Mouse (Mus musculus) MEL (cell line): ENCODE measurements around the gene Slc4a1. TPM values are rescaled to one million over a fixed set of nuclear protein-coding genes. Genes with fewer than 3 reads are reported as not detected.

Experiments
- DNase-seq: peaks from one replicate; pipeline ENCODE4 v3.0.0; 2011; ENCODE audit warnings: low read depth, low spot score
- H3K27ac ChIP-seq: 2 replicates; pipeline ENCODE4 v1.5.1; 2012; ENCODE audit warnings: low read depth, mild to moderate bottlenecking, control low read depth, low read length, moderate library complexity; ENCODE audit not compliant: control insufficient read depth
- H3K27me3 ChIP-seq, 2 experiments: fragments of 150-350 bp in 1 of 2; sonication (generic) in 1 of 2; 2 replicates each; pipeline ENCODE4 v1.6.1; 2012; ENCODE audit warnings: low read length in 2 of 2, mild to moderate bottlenecking in 2 of 2, improper control_type of control experiment in 1 of 2, moderate library complexity in 1 of 2; ENCODE audit not compliant: insufficient read depth in 2 of 2, control insufficient read depth in 1 of 2
- H3K36me3 ChIP-seq, 2 experiments: 2 replicates each; pipeline ENCODE4 v1.6.1; 2012 to 2014; ENCODE audit warnings: low read length in 2 of 2, improper control_type of control experiment in 1 of 2, inconsistent platforms in 1 of 2, mild to moderate bottlenecking in 1 of 2; ENCODE audit not compliant: insufficient read depth in 2 of 2, control insufficient read depth in 1 of 2
- H3K4me1 ChIP-seq, 2 experiments: fragments of 150-350 bp in 1 of 2; sonication (generic) in 1 of 2; 2 replicates each; pipeline ENCODE4 v1.6.1; 2012; ENCODE audit warnings: low read length in 2 of 2, improper control_type of control experiment in 1 of 2, mild to moderate bottlenecking in 1 of 2; ENCODE audit not compliant: insufficient read depth in 2 of 2, control insufficient read depth in 1 of 2
- H3K4me3 ChIP-seq, 2 experiments: fragments of 150-350 bp in 1 of 2; sonication (generic) in 1 of 2; 2 replicates each; pipeline ENCODE4 v1.5.1; 2012; ENCODE audit warnings: low read depth in 2 of 2, low read length in 2 of 2, mild to moderate bottlenecking in 2 of 2, moderate library complexity in 2 of 2, control low read depth in 1 of 2, improper control_type of control experiment in 1 of 2; ENCODE audit not compliant: control insufficient read depth in 1 of 2, insufficient read depth in 1 of 2
- H3K79me2 ChIP-seq: 2 replicates; pipeline ENCODE4 v1.6.1; 2012; ENCODE audit warnings: mild to moderate bottlenecking, low read length, moderate library complexity; ENCODE audit not compliant: control insufficient read depth, poor library complexity, insufficient read depth
- H3K9ac ChIP-seq: 2 replicates; pipeline ENCODE4 v1.6.1; 2012; ENCODE audit warnings: low read depth, mild to moderate bottlenecking, control low read depth, low read length, moderate library complexity; ENCODE audit not compliant: control insufficient read depth, poor library complexity, severe bottlenecking
- H3K9me3 ChIP-seq: fragments of 150-350 bp; sonication (generic); replicated peaks from 2 replicates; pipeline ENCODE4 v1.6.1; 2012; ENCODE audit warnings: mild to moderate bottlenecking, low read length, improper control_type of control experiment, moderate library complexity; ENCODE audit not compliant: insufficient read depth
- BHLHE40 ChIP-seq: IDR thresholded peaks from 2 replicates; pipeline ENCODE4 v1.6.1; 2012; ENCODE audit warnings: low read depth, mild to moderate bottlenecking, inconsistent platforms, low read length, improper control_type of control experiment, borderline replicate concordance
- CTCF ChIP-seq, 3 experiments: IDR thresholded peaks in 2 of 3; conservative IDR thresholded peaks in 1 of 3; 2 replicates each; pipeline ENCODE4 v1.5.1; 2011 to 2012; ENCODE audit warnings: low read length in 3 of 3, low read depth in 2 of 3, mild to moderate bottlenecking in 2 of 3, improper control_type of control experiment in 1 of 3, inconsistent platforms in 1 of 3, mixed read lengths in 1 of 3, moderate library complexity in 1 of 3; ENCODE audit not compliant: control insufficient read depth in 1 of 3, insufficient read depth in 1 of 3, poor library complexity in 1 of 3, severe bottlenecking in 1 of 3
- EP300 ChIP-seq, 2 experiments: IDR thresholded peaks; 2 replicates each; pipeline ENCODE4 v1.6.1; 2011; ENCODE audit warnings: improper control_type of control experiment in 2 of 2, low read length in 2 of 2, low read depth in 1 of 2, mild to moderate bottlenecking in 1 of 2
- GATA1 ChIP-seq: IDR thresholded peaks from 2 replicates; pipeline ENCODE4 v1.6.1; 2011; ENCODE audit warnings: low read depth, low read length, improper control_type of control experiment
- JUND ChIP-seq: IDR thresholded peaks from 2 replicates; pipeline ENCODE4 v1.6.1; 2011; ENCODE audit warnings: low read depth, mild to moderate bottlenecking, improper control_type of control experiment, low read length
- MAFK ChIP-seq: IDR thresholded peaks from 2 replicates; pipeline ENCODE4 v1.6.1; 2011; ENCODE audit warnings: low read depth, mild to moderate bottlenecking, low read length, improper control_type of control experiment, borderline replicate concordance
- MAX ChIP-seq: IDR thresholded peaks from 2 replicates; pipeline ENCODE4 v1.6.1; 2011; ENCODE audit warnings: low read length, improper control_type of control experiment
- MAZ ChIP-seq: IDR thresholded peaks from 2 replicates; pipeline ENCODE4 v1.6.1; 2012; ENCODE audit warnings: low read depth, mild to moderate bottlenecking, inconsistent platforms, low read length, improper control_type of control experiment
- MYB ChIP-seq: IDR thresholded peaks from 2 replicates; pipeline ENCODE4 v1.6.1; 2011; ENCODE audit warnings: mild to moderate bottlenecking, low read depth, low read length, improper control_type of control experiment
- NELFE ChIP-seq: IDR thresholded peaks from 2 replicates; pipeline ENCODE4 v1.6.1; 2011; ENCODE audit warnings: low read depth, low read length, improper control_type of control experiment
- NRF1 ChIP-seq: IDR thresholded peaks from 2 replicates; pipeline ENCODE4 v1.6.1; 2014; ENCODE audit warnings: low read depth, mild to moderate bottlenecking, inconsistent platforms, low read length, improper control_type of control experiment, moderate library complexity; ENCODE audit not compliant: poor library complexity, insufficient read depth, severe bottlenecking
- POLR2AphosphoS2 ChIP-seq: IDR thresholded peaks from 2 replicates; pipeline ENCODE4 v1.6.1; 2011; ENCODE audit warnings: low read length, improper control_type of control experiment
- RAD21 ChIP-seq: IDR thresholded peaks from 2 replicates; pipeline ENCODE4 v1.6.1; 2011; ENCODE audit warnings: mild to moderate bottlenecking, low read depth, low read length, improper control_type of control experiment
- RCOR1 ChIP-seq: IDR thresholded peaks from 2 replicates; pipeline ENCODE4 v1.6.1; 2012; ENCODE audit warnings: low read depth, mild to moderate bottlenecking, inconsistent platforms, low read length, improper control_type of control experiment
- SIN3A ChIP-seq: IDR thresholded peaks from 2 replicates; pipeline ENCODE4 v1.6.1; 2012; ENCODE audit warnings: low read length, improper control_type of control experiment, inconsistent platforms
- TAL1 ChIP-seq: IDR thresholded peaks from 2 replicates; pipeline ENCODE4 v1.6.1; 2012; ENCODE audit warnings: mild to moderate bottlenecking, inconsistent platforms, low read length, moderate library complexity, mixed read lengths
- TBP ChIP-seq: IDR thresholded peaks from 2 replicates; pipeline ENCODE4 v1.8.0; 2011; ENCODE audit warnings: low read depth, low read length, improper control_type of control experiment
- TCF12 ChIP-seq: IDR thresholded peaks from 2 replicates; pipeline ENCODE4 v1.6.1; 2014; ENCODE audit warnings: low read depth, mild to moderate bottlenecking, inconsistent platforms, low read length, improper control_type of control experiment, moderate library complexity
- UBTF ChIP-seq: IDR thresholded peaks from 2 replicates; pipeline ENCODE4 v1.6.1; 2012; ENCODE audit warnings: low read depth, mild to moderate bottlenecking, inconsistent platforms, low read length, improper control_type of control experiment, moderate library complexity, borderline replicate concordance; ENCODE audit not compliant: insufficient read depth
- USF1 ChIP-seq: IDR thresholded peaks from 2 replicates; pipeline ENCODE4 v1.6.1; 2014; ENCODE audit warnings: low read depth, mild to moderate bottlenecking, inconsistent platforms, low read length, improper control_type of control experiment, moderate library complexity
- USF2 ChIP-seq, 2 experiments: IDR thresholded peaks; 2 replicates each; pipeline ENCODE4 v1.6.1; 2011 to 2012; ENCODE audit warnings: improper control_type of control experiment in 2 of 2, low read length in 2 of 2, borderline replicate concordance in 1 of 2, inconsistent platforms in 1 of 2, low read depth in 1 of 2, mild to moderate bottlenecking in 1 of 2; ENCODE audit not compliant: insufficient read depth in 1 of 2
- ZKSCAN1 ChIP-seq: IDR thresholded peaks from 2 replicates; pipeline ENCODE4 v1.6.1; 2012; ENCODE audit warnings: low read depth, mild to moderate bottlenecking, inconsistent platforms, low read length, improper control_type of control experiment, moderate library complexity
- polyA plus RNA-seq, 2 experiments: library from polyadenylated mRNA; stranded (reverse) in 1 of 2; unstranded in 1 of 2; fragments of >175 nt in 1 of 2; fragments of >200 nt in 1 of 2; gene quantifications; 2 replicates each; pipeline versions ENCODE4 v1.2.1 to v1.2.4; 2012; ENCODE audit warnings: low replicate concordance in 2 of 2, low read depth in 1 of 2; ENCODE audit not compliant: insufficient read length in 2 of 2, insufficient read depth in 1 of 2, missing spikeins in 1 of 2
- total RNA-seq: library from RNA; depleted of rRNA; stranded (reverse); fragments of 300-350 nt; gene quantifications from 2 replicates; pipeline ENCODE4 v1.2.3, GENCODE M21; 2012

Gene Slc4a1
- total and polyA plus RNA-seq, 3 experiments: 0.23 to 0.35 TPM; not detected in 1

DNA sequence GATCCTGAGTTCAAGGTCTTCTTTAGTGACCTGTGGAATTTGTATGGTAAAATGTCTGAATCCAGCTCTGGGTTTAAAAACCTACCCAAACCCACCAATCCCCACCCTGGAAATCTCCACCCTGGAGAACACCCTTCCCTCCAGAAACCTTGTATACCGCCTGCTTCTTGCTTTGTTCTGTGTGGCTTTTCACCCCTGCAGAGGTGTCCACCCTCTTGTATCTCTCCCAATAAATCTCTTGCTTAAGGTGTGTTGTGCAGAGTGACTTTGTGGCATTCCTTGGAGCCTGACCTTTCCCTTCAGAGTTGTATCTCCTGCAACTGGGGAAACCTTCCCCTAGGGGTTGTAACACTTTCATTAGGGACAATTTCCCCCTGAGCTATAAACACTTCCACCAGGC is 28.1 kb downstream of the Slc4a1 start:
- Histone ChIP-seq H3K79me2 (no peaks in the 10 kb centered on the region), H3K36me3 (no peaks in the 10 kb centered on the region), H3K27me3 (peaks cover 13 to 15% of the 10 kb centered on the region in 2 experiments), H3K4me3 (no peak overlapping the region), H3K9me3 (no peaks in the 10 kb centered on the region), H3K9ac (no peak overlapping the region), H3K27ac (no peak overlapping the region), H3K4me1 (peaks cover 0 to 3% of the 10 kb centered on the region in 2 experiments; a peak in 2 of 4 replicates)
- TF ChIP-seq TCF12 (no peak), RAD21 (no peak)
- DNase-seq: no peak

DNA sequence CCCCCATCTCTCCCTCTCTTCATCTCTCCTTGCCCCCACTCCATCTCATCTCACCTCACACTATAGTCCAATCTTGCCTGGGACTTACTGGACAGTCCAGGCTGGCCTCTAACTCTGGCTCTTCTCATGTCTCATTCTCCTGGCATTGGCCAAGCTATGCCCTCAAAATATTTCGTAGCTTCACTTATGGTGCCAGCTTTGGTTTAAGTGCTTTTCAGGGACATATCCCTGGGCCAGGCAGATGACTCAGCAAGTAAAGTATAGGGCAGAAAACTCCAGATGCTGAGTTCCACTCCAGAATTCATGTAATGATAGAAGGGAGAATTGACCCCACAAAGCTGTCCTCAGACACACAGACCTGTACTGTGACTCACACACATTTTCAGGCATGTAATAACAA is 29.8 kb downstream of the Slc4a1 start:
- H3K27ac ChIP-seq: no peak overlapping the region
- no peak for TF ChIP-seq MAX
- no peak for TF ChIP-seq BHLHE40
- no peaks in the 10 kb centered on the region for H3K9me3 ChIP-seq
- no peak overlapping the region for H3K9ac ChIP-seq
- no peaks in the 10 kb centered on the region for H3K79me2 ChIP-seq
- DNase-seq: no peak
- no peaks in the 10 kb centered on the region for H3K36me3 ChIP-seq
- peaks cover 15 to 17% of the 10 kb centered on the region in 2 experiments for H3K27me3 ChIP-seq
- H3K4me3 ChIP-seq: no peak overlapping the region
- peaks cover 0 to 3% of the 10 kb centered on the region in 2 experiments; a peak in 2 of 4 replicates for H3K4me1 ChIP-seq

DNA sequence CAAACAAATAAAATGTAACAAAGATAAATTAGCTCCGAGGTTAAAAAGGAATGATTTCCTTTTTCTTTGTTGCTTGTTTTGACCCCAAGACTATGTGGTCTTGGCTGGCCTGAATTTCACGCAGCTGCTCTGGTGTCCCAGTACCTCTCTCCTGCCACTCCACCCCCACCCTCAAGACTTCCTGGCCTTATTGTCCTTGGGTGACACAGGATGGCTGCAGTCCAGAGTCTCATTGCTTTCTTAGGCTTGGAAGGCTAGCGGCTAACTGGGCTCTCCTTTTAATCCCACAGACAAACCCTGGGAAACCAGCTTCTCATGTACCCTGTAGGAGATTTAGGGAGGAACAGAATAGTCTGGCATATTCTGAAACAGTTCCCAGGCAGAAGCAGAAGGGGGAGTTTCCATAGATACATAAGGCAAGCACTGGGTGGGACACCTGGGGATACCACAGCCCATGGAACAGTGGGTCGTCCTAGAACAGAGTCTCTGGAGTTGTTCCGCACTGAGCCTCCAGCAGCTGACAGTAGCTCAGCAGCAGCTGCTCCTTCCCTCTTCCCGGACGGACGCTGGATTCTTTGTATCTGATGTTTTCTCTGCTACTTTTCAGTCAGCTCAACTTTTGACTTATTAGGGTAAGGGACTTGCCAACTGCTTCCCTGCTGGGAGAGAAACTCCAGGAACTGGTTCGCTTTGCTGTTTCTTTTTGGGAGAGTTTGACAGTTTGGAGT is 30.9 kb downstream of the Slc4a1 start:
- Histone ChIP-seq H3K79me2 (no peaks in the 10 kb centered on the region), H3K27me3 (peaks cover 15 to 22% of the 10 kb centered on the region in 2 experiments), H3K4me1 (peaks cover 0 to 3% of the 10 kb centered on the region in 2 experiments; a peak in 2 of 4 replicates), H3K4me3 (no peak overlapping the region), H3K9ac (no peak overlapping the region), H3K27ac (no peak overlapping the region), H3K9me3 (no peaks in the 10 kb centered on the region), H3K36me3 (no peaks in the 10 kb centered on the region)
- TF ChIP-seq RCOR1 (no peak), USF2 (IDR thresholded peaks at IDR 0.05; ENCODE audit: borderline replicate concordance in 1 of 2, insufficient read depth in 1 of 2, low read depth in 1 of 2, low read length in 2 of 2) (no peak), TAL1 (no peak), USF1 (no peak), EP300 (IDR thresholded peaks at IDR 0.05; ENCODE audit: low read depth in 1 of 2, low read length in 2 of 2) (no peak), JUND (no peak), NELFE (no peak), TBP (no peak), MAX (no peak), NRF1 (no peak), MAZ (no peak), MAFK (no peak), ZKSCAN1 (no peak), GATA1 (no peak), CTCF (IDR thresholded peaks at IDR 0.05 in 2 of 3, conservative IDR thresholded peaks at IDR 0.05 in 1 of 3; ENCODE audit: control insufficient read depth in 1 of 3, insufficient read depth in 1 of 3, low read depth in 2 of 3, low read length in 3 of 3, poor library complexity in 1 of 3, severe bottlenecking in 1 of 3) (no peak), TCF12 (no peak), POLR2AphosphoS2 (no peak), UBTF (no peak), SIN3A (no peak), MYB (no peak)
- DNase-seq: no peak
